Mouse (Mus musculus): ENCODE results near the gene Nol11.
"Not testable (repeated sequence)": the region's sequence is repeated elsewhere in the genome, so short reads cannot be mapped to it uniquely, and the experiment has no call there.

DNA sequence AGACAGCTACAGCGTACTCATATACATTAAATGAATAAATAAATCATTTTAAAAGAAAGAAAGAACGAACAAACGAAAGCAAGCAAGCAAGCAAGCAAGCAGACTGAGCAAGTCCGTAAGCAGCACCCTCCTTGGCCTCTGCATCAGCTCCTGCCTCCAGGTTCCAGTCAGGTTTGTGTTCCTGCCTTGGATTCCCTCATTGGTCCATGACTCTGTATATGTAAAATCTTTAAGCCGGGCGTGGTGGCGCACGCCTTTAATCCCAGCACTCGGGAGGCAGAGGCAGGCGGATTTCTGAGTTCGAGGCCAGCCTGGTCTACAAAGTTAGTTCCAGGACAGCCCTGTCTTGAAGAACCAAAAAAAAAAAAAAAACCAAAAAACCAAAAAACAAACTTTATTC, 45.2 kb downstream of the Nol11 start:
- TF ChIP-seq USF1 (IDR thresholded peaks at IDR 0.05; ENCODE audit: low read depth); CEBPB (IDR thresholded peaks at IDR 0.05; ENCODE audit: insufficient read depth, poor library complexity, severe bottlenecking); POLR2A (IDR thresholded peaks at IDR 0.05; ENCODE audit: insufficient read length, low read depth); MYOD1 (IDR thresholded peaks at IDR 0.05; ENCODE audit: control insufficient read depth in 1 of 3, insufficient read length in 2 of 3, low read depth in 2 of 3); TCF12 (IDR thresholded peaks at IDR 0.05; ENCODE audit: insufficient read depth, poor library complexity, severe bottlenecking): not testable (repeated sequence)
